Mouse (Mus musculus) heart, embryonic 11.5 days (tissue): ENCODE measurements around the gene Atp1a3. TPM values are rescaled to one million over a fixed set of nuclear protein-coding genes. Genes with fewer than 3 reads are reported as not detected.

Experiments used
- ATAC-seq: fragments of 200-750 bp; cut with Nextera tagmentation; replicated peaks from 2 replicates; pipeline ENCODE4 v1.8.0; 2017; ENCODE audit warnings: moderate library complexity; ENCODE audit not compliant: insufficient number of reproducible peaks, low FRiP score, low TSS enrichment
- H3K27ac ChIP-seq: fragments of 300-500 bp; sonication (generic); 2 replicates; pipeline ENCODE4 v1.5.1; 2014; ENCODE audit warnings: mild to moderate bottlenecking, low read depth, low read length
- H3K27me3 ChIP-seq: fragments of 300-500 bp; sonication (generic); 2 replicates; pipeline ENCODE4 v1.6.1; 2014; ENCODE audit warnings: mild to moderate bottlenecking, low read length, mixed read lengths; ENCODE audit not compliant: control insufficient read depth, insufficient read depth
- H3K36me3 ChIP-seq: fragments of 300-500 bp; sonication (generic); 2 replicates; pipeline ENCODE4 v1.6.1; 2014; ENCODE audit warnings: mild to moderate bottlenecking, low read length, moderate library complexity, mixed read lengths; ENCODE audit not compliant: control insufficient read depth, insufficient read depth
- H3K4me1 ChIP-seq: fragments of 300-500 bp; sonication (generic); 2 replicates; pipeline ENCODE4 v1.6.1; 2014; ENCODE audit warnings: low read length; ENCODE audit not compliant: control insufficient read depth, insufficient read depth
- H3K4me2 ChIP-seq: fragments of 300-500 bp; sonication (generic); 2 replicates; pipeline ENCODE4 v1.6.1; 2014; ENCODE audit warnings: mild to moderate bottlenecking, moderate library complexity
- H3K4me3 ChIP-seq: fragments of 300-500 bp; sonication (generic); 2 replicates; pipeline ENCODE4 v1.5.1; 2014; ENCODE audit warnings: low read depth, low read length
- H3K9ac ChIP-seq: fragments of 300-500 bp; sonication (generic); 2 replicates; pipeline ENCODE4 v1.6.1; 2014; ENCODE audit warnings: mild to moderate bottlenecking, low read depth, low read length, moderate library complexity
- H3K9me3 ChIP-seq: fragments of 300-500 bp; sonication (generic); replicated peaks from 2 replicates; pipeline ENCODE4 v1.6.1; 2016; ENCODE audit warnings: low read length; ENCODE audit not compliant: control insufficient read depth
- WGBS: fragments of 180-500 bp; shearing (Covaris S2); extraction: QIAGEN DNeasy Blood & Tissue Kit; methylation state at CpG from one replicate; pipeline ENCODE4 v1.1.7; 2014; ENCODE audit not compliant: insufficient replicate concordance; 5-methylcytosine and 5-hydroxymethylcytosine counted together
- microRNA-seq: library from miRNA; unstranded; fragments of <30 nt; microRNA quantifications from one replicate; pipeline ENCODE4, GENCODE M21; 2016; ENCODE audit warnings: borderline number of aligned reads
- polyA plus RNA-seq: library from polyadenylated mRNA; unstranded; fragments of >200 nt; fragmentation: Nextera tagmentation; extraction: Ambion mirVana; gene quantifications from 2 replicates; pipeline ENCODE4 v1.2.1, GENCODE M21; 2014

The Atp1a3 gene
- polyA plus RNA-seq, 1 experiment from 2014 or later: 2.3 TPM

DNA sequence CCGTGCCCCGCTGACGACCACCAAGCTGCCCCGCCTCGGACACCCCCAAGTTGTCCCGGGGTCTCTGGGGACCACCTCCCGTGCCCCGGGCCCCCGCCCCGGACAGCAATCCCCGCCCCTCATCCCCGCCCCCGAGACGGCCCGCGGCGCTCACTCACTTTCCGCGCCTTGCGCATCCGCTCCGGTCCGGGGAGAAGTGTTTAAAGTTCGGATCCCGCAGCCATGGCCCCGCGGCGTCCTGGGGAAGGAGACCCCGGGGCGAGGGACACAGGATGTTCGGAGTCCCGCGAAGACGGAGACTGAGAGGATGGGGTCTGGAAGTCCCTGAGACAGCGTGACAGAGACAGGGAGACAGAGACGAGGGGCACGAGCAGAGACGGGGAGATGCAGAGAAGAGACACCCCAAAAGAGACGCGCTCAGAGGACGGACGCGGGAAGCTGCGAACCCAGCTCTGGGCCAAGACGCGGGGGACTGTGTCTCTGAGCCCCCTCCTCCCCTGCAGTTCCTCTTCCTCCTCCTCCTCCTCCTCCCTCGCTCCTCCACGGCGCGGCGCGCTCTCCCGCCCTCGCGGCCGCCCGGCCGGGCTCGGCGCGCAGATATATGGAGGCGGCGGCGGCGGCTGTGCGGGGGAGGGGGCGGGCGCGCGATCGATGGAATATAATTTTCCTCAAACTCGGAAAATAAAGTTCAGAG lies 61.4 kb downstream of the Atp1a3 start, which contains the start of gene Gm4881:
Gene Gm4881, minus strand, starts transcription at position 238 of the 694 bp plus-strand sequence.
- Histone ChIP-seq H3K27me3 (peaks cover 100% of the 10 kb centered on the region), H3K9ac (peak within 1 kb of the TSS; percentile 18; the same call in 1 of the 2 replicates), H3K27ac (no peak within 1 kb of the TSS), H3K4me1 (0 out of 2 replicates have a peak, but pooled peaks cover 5% of the 10 kb centered on the region), H3K4me3 (peak within 1 kb of the TSS; percentile 32), H3K9me3 (no peaks in the 10 kb centered on the region), H3K36me3 (no peaks in the 10 kb centered on the region), H3K4me2 (peak within 1 kb of the TSS; percentile 60)
- under 1% methylated on average over 57 of the region's 72 CpGs for WGBS
- ATAC-seq: no peak

GRCm38 (mm10) chr7:24943641-24944040 lies 62.1 kb downstream of the Atp1a3 start:
- Histone ChIP-seq H3K27ac (no peak overlapping the region), H3K36me3 (no peaks in the 10 kb centered on the region), H3K4me3 (no peak overlapping the region), H3K4me1 (0 out of 2 replicates have a peak, but pooled peaks cover 5% of the 10 kb centered on the region), H3K4me2 (no peak overlapping the region), H3K9ac (no peak overlapping the region), H3K27me3 (peaks cover 100% of the 10 kb centered on the region), H3K9me3 (no peaks in the 10 kb centered on the region)
- 9% methylated on average over 6 of the region's 6 CpGs for WGBS
- no peak for ATAC-seq

DNA sequence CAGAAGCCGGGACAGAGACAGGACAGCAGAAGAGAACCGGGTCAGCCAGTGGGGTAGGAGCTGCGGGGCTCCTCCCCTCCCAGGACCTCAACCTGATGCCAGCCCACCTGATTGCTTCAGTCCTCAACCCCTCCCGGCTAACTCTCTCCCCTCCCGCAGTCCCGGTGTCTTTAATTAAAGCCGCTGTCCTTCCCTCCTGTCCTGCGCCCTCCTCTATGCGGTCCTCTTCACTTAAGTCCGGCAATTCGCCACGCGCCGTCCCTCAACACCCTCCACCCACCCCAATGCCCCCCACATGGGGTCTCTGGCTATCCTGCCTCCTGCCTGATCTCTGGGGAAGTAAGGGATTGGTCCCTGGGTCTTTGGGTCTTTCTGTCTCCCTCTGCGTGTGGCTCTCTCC lies 74.1 kb downstream of the Atp1a3 start:
- no peak for ATAC-seq
- Histone ChIP-seq H3K4me1 (peaks cover 6% of the 10 kb centered on the region; the same call in 1 of the 2 replicates), H3K36me3 (0 out of 2 replicates have a peak, but pooled peaks cover 5% of the 10 kb centered on the region), H3K4me2 (no peak overlapping the region), H3K4me3 (no peak overlapping the region), H3K9ac (no peak overlapping the region), H3K27ac (no peak overlapping the region), H3K9me3 (no peaks in the 10 kb centered on the region), H3K27me3 (peaks cover 85% of the 10 kb centered on the region)
- WGBS: 2% methylated on average over 15 of the region's 15 CpGs

DNA sequence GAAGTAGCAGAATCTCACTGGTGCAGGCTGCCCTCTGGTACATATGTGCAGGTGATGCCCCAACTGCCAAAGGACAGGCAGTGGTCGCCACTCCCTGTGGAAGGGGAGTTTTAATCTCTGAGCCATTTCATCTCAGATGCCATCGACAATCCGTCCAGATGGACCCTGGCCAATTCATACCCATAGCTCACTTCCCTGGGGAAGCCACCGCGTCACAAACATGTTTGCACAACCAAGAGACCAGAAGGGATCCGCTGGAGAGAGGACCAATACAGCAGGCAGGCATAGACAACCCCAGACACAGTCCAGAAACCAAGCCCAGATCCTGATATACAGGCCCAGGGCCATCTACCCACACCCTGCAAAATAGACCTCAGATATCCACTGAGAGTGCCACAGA lies 75.3 kb downstream of the Atp1a3 start:
- Histone ChIP-seq H3K9ac (no peak overlapping the region), H3K27me3 (peaks cover 74% of the 10 kb centered on the region), H3K27ac (no peak overlapping the region), H3K4me2 (no peak overlapping the region), H3K36me3 (peaks cover 13% of the 10 kb centered on the region), H3K9me3 (no peaks in the 10 kb centered on the region), H3K4me1 (peaks cover 6% of the 10 kb centered on the region; the same call in 1 of the 2 replicates), H3K4me3 (no peak overlapping the region)
- WGBS: 59% methylated on average over 6 of the region's 6 CpGs
- ATAC-seq: no peak

Small RNAs within 50 kb of the gene (microRNA-seq; reads per million reads assigned to microRNA genes)
- 0.75 reads per million, percentile 6 among the genes with 10 or more reads in this experiment for gene Mir7046
- gene Mir7047: not detected

Other genes starting within 250 kb of the Atp1a3 start
- 0.11 TPM in 1 of 2 replicates, not detected in the other for gene Cd177, start 245.6 kb downstream of the Atp1a3 start, polyA plus RNA-seq
- gene Ceacam10, start 228.8 kb downstream of the Atp1a3 start, polyA plus RNA-seq: not detected in 2 replicates
- 12.4 and 14.5 TPM in 2 replicates for gene Gm9844, start 143.7 kb downstream of the Atp1a3 start, polyA plus RNA-seq
- gene Lypd4, start 136.0 kb downstream of the Atp1a3 start, polyA plus RNA-seq: not detected in 2 replicates
- gene Dmrtc2, start 135.9 kb downstream of the Atp1a3 start, polyA plus RNA-seq: not detected in 2 replicates
- gene Rps19, start 121.6 kb downstream of the Atp1a3 start, polyA plus RNA-seq: 1,535 and 1,579 TPM in 2 replicates
- 0.14 and 0.30 TPM in 2 replicates for gene Cd79a, start 108.6 kb downstream of the Atp1a3 start, polyA plus RNA-seq
- gene Arhgef1, start 103.0 kb downstream of the Atp1a3 start, polyA plus RNA-seq: 59.2 and 63.3 TPM in 2 replicates
- not detected in 2 replicates for gene Gm4881, start 61.5 kb downstream of the Atp1a3 start, polyA plus RNA-seq
- gene Rabac1, start 33.2 kb downstream of the Atp1a3 start, polyA plus RNA-seq: 157 and 163 TPM in 2 replicates
- 5.7 and 8.1 TPM in 2 replicates for gene Grik5, start 66.4 kb upstream of the Atp1a3 start, polyA plus RNA-seq
- gene Zfp574, start 66.6 kb upstream of the Atp1a3 start, polyA plus RNA-seq: 14.9 and 15.7 TPM in 2 replicates
- gene Pou2f2, start 173.8 kb upstream of the Atp1a3 start, polyA plus RNA-seq: 0.68 and 0.83 TPM in 2 replicates
- gene Dedd2, start 214.7 kb upstream of the Atp1a3 start, polyA plus RNA-seq: 5.3 and 6.7 TPM in 2 replicates
- gene Zfp526, start 215.5 kb upstream of the Atp1a3 start, polyA plus RNA-seq: 2.3 and 2.7 TPM in 2 replicates
- 10.4 and 11.6 TPM in 2 replicates for gene Gsk3a, start 231.9 kb upstream of the Atp1a3 start, polyA plus RNA-seq
- gene Erf, start 244.8 kb upstream of the Atp1a3 start, polyA plus RNA-seq: 20.5 and 25.0 TPM in 2 replicates